Mouse (Mus musculus) heart, embryonic 10.5 days (tissue): Measurements from ENCODE around the gene Inca1. TPM values are rescaled to one million over a fixed set of nuclear protein-coding genes. Genes with fewer than 3 reads are reported as not detected.

Experiments
- DNase-seq: peaks from one replicate; pipeline ENCODE4 v3.0.0-alpha.2; 2017; ENCODE audit warnings: low spot score
- H3K27ac ChIP-seq: fragments of 300-500 bp; sonication (generic); 2 replicates; pipeline ENCODE4 v1.5.1; 2016; ENCODE audit warnings: mild to moderate bottlenecking
- H3K27me3 ChIP-seq: fragments of 300-500 bp; sonication (generic); 2 replicates; pipeline ENCODE4 v1.6.1; 2016; ENCODE audit warnings: mild to moderate bottlenecking; ENCODE audit not compliant: poor library complexity, insufficient read depth, severe bottlenecking
- H3K36me3 ChIP-seq: fragments of 300-500 bp; sonication (generic); 2 replicates; pipeline ENCODE4 v1.6.1; 2016; ENCODE audit warnings: mild to moderate bottlenecking, moderate library complexity
- H3K4me1 ChIP-seq: fragments of 300-500 bp; sonication (generic); 2 replicates; pipeline ENCODE4 v1.6.1; 2016; ENCODE audit warnings: mild to moderate bottlenecking
- H3K4me3 ChIP-seq: fragments of 300-500 bp; sonication (generic); 2 replicates; pipeline ENCODE4 v1.5.1; 2016; ENCODE audit warnings: mild to moderate bottlenecking, moderate library complexity
- H3K9me3 ChIP-seq: fragments of 300-500 bp; sonication (generic); 2 replicates; pipeline ENCODE4 v1.6.1; 2016; ENCODE audit warnings: mild to moderate bottlenecking, moderate library complexity
- WGBS: fragments of 180-500 bp; shearing (Covaris S2); methylation state at CpG from one replicate; pipeline ENCODE4 v1.1.7; 2016; 5-methylcytosine and 5-hydroxymethylcytosine counted together
- polyA plus RNA-seq: library from polyadenylated mRNA; unstranded; fragments of >200 nt; fragmentation: Nextera tagmentation; extraction: Ambion mirVana; gene quantifications from 2 replicates; pipeline ENCODE4 v1.2.1, GENCODE M21; 2016

Gene Inca1
- 1.6 and 2.4 TPM in 2 replicates for polyA plus RNA-seq

DNA sequence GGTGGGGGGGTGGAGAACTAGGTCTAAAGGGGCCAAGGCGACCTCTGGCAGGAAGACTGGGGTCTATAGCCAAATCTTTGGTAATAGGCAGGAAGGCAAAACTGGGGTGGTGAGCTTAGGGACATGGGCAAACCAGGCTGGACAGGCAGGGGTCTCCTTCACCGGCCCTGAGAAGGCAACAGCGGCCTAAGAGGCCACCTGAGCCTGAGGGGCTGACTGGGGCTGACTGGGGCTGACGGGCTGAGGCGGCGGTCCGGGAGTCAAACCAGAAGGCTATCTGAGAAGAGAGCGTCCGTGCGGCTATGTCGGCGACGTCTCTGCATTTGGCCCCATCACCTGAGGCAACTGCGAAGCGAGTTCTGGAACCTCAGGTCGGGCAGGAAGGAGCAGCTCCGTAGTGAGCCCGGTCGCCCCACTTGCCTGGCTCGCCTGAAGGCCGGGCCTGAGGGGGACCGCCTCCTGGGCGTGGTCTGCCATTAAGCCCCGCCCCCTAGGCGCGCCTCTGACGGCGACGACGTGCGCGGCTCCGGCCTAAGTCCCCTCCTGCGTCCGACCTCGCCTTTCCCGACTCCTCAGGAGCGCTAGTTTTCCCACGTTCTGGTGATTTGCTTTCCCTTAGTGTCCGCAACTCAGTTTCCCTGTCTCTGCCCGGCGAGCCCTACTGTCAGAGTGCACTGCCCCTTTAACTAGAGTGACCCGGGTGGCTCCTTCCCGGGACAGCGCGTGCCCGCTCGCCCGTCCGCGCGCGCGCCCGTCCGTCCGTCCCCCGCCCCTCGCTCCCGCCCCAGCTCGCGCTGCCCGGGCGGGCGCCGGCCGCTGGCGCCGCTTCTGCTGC, at the start of gene Inca1, which contains the start of gene Kif1c:
TSS of gene Inca1 (minus strand) at position 434 of the 835 bp plus-strand sequence.
TSS of gene Kif1c (plus strand) at position 827 of the 835 bp plus-strand sequence.
- peaks cover 37% of the 10 kb centered on the region for H3K4me1 ChIP-seq
- peaks cover 26% of the 10 kb centered on the region for H3K36me3 ChIP-seq
- peak within 1 kb of the TSS; percentile 99 for H3K27ac ChIP-seq
- peak within 1 kb of the TSS; percentile 79 for H3K4me3 ChIP-seq
- WGBS: 1% methylated on average over 68 of the region's 69 CpGs
- H3K9me3 ChIP-seq: no peaks in the 10 kb centered on the region
- no peaks in the 10 kb centered on the region for H3K27me3 ChIP-seq
- DNase-seq: peak; percentile 94

DNA sequence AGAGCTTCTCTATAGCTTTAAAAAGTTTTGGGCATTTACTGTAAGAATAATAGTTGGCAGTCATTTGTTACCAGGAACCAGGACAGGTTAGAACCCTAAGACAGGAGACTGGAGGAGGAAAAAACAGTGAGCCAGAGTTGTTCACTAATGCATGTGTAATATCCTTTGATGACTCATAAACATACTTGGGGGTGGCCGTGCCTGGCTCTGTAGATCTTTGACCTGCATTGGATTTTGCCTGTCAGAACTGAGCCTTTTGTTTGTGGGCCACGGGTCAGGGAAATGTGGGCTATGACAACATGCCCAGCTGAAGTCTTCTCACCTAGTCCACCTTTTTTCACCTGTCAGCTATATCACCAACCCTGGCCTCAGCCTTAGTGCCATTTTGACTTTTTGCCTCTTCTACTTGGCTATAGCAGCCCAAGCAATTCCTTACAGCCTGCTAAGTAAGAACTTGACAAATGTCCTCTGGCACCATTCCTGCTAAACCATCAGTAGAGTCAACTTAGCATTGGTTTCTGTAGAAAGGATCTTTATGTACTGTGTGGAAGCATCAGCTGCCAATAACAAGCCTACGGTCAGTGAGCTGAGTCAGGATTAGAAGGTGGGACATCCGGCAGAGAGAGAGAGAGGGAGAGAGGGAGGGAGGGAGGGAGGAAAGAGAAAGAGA, 48.1 kb upstream of the Inca1 start:
- H3K36me3 ChIP-seq: no peaks in the 10 kb centered on the region
- H3K27ac ChIP-seq: no peak overlapping the region
- H3K4me1 ChIP-seq: no peaks in the 10 kb centered on the region
- no peaks in the 10 kb centered on the region for H3K27me3 ChIP-seq
- H3K4me3 ChIP-seq: no peak overlapping the region
- 89% methylated on average over 4 of the region's 4 CpGs for WGBS
- no peak for DNase-seq
- no peaks in the 10 kb centered on the region for H3K9me3 ChIP-seq

- Histone ChIP-seq H3K36me3 (no peaks in the 10 kb centered on the region), H3K4me1 (no peaks in the 10 kb centered on the region), H3K27me3 (no peaks in the 10 kb centered on the region), H3K4me3 (no peak overlapping the region), H3K9me3 (no peaks in the 10 kb centered on the region), H3K27ac (no peak overlapping the region)
- WGBS: 59% methylated on average over 7 of the region's 7 CpGs
- DNase-seq: no peak
These were observed 45.7 kb upstream of the Inca1 start for GRCm38 (mm10) chr11:70745636-70746035.

DNA sequence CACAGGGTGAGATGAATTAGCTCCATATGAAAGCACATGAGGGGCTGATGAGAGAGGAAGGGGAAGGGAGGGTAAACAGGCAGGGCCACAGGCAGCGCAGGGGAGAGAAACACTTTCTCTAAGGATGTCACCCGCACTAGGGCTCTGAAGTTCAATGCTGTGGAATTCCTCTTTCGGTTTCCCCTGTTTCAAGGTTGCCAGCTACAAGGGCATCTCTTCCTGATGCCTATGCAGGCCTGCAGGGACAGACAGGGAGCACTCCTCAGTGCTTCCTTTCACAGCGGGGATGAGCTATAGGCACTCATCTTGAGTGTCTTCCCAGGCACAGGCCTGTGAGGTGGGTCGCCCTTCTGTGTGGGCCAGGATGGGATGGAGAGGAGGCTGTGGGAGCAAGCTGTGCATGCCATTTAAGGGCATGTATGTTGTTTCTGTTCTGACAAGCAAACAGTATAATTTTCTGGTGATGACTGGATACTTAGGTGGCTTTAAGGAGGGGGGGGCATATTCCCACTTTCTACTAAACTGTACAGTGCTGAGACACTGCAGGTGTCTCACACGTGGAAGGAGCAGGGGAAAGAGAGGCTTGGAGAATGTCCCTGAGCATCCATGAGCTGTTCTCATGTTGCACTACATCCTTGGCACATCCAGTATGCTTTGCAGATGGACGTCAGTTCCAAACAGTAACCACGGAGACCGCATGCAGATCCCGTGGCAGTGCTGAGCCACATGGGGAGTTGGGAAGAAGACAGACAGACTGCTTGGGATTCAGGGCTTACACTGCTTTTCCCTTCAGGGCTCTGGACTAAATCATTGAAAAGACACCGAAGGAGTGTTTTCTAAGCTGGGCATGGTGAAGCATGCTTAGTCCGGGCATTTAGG, 42.9 kb upstream of the Inca1 start:
- H3K4me1 ChIP-seq: no peaks in the 10 kb centered on the region
- 80% methylated on average over 12 of the region's 12 CpGs for WGBS
- H3K27ac ChIP-seq: no peak overlapping the region
- no peak overlapping the region for H3K4me3 ChIP-seq
- H3K36me3 ChIP-seq: no peaks in the 10 kb centered on the region
- DNase-seq: no peak
- no peaks in the 10 kb centered on the region for H3K9me3 ChIP-seq
- H3K27me3 ChIP-seq: no peaks in the 10 kb centered on the region

DNA sequence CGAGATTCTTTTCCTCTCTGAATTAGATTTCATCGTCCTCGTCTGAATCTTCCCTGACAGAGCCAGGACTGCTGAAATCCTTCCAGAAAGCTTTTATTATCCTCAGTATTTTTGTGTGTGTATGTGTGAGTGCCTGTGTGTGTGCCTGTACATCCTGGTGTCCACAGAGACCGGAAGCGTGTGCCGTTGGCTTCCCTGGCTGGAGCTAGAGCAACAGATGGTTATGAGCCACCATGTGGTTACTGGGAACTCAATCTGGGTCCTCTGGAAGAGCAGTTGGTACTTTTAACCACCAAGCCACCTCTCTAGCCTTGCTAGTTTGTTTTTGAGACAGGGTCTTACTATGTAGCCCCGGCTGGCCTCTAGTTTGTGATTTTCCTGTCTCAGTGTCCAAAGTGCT, 42.2 kb upstream of the Inca1 start:
- 85% methylated on average over 7 of the region's 7 CpGs for WGBS
- no peak overlapping the region for H3K4me3 ChIP-seq
- H3K4me1 ChIP-seq: no peaks in the 10 kb centered on the region
- no peaks in the 10 kb centered on the region for H3K27me3 ChIP-seq
- DNase-seq: no peak
- H3K27ac ChIP-seq: no peak overlapping the region
- no peaks in the 10 kb centered on the region for H3K9me3 ChIP-seq
- no peaks in the 10 kb centered on the region for H3K36me3 ChIP-seq

DNA sequence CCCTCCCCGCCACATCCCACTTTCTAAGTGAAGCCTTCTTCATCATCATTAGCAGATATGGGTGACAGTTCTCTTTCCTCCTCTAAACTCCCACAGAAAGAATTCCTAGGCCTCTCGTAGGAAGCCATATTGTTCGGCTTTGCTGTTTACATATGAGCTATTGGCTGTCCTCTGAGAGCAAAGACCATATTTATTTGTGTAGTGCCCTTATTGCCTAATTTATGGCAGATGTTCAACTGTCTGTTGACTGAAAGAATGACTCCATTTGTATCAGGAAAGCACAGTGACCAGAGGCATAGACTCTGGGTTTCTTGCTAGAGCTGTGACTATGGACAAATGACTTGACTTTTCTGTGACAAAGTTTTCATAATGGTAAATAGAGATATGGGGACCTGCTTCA, 41.6 kb upstream of the Inca1 start:
- no peaks in the 10 kb centered on the region for H3K27me3 ChIP-seq
- H3K4me1 ChIP-seq: no peaks in the 10 kb centered on the region; the same call in 1 of the 2 replicates
- DNase-seq: no peak
- H3K4me3 ChIP-seq: no peak overlapping the region
- no peaks in the 10 kb centered on the region for H3K9me3 ChIP-seq
- H3K27ac ChIP-seq: no peak overlapping the region
- no peaks in the 10 kb centered on the region for H3K36me3 ChIP-seq
- 88% methylated on average over 3 of the region's 3 CpGs for WGBS

DNA sequence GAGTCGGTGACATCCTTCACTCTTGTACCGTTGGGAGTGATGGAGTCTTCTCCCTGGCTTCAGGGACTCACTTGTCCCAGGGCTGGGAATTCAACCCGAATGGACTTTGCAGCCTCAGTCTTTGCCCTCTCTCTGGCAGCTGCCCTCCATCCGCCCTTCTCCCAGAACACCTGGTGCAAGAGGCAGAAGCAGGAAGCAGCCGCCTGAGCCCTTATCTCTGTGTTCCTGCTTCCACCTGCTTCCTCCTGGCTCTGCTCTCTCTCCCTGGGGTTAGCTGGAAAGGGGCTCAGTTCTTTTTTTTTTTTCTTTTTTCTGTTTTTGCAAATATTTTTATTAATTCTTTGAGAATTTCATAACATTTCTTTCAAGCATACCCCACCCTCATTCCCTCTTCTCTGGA, 37.8 kb upstream of the Inca1 start:
- DNase-seq: no peak
- no peaks in the 10 kb centered on the region for H3K9me3 ChIP-seq
- H3K27me3 ChIP-seq: no peaks in the 10 kb centered on the region
- no peak overlapping the region for H3K27ac ChIP-seq
- H3K4me1 ChIP-seq: peaks cover 15% of the 10 kb centered on the region
- no peaks in the 10 kb centered on the region for H3K36me3 ChIP-seq
- no peak overlapping the region for H3K4me3 ChIP-seq
- 51% methylated on average over 5 of the region's 5 CpGs for WGBS

- Histone ChIP-seq H3K27me3 (no peaks in the 10 kb centered on the region), H3K27ac (no peak overlapping the region), H3K4me1 (peaks cover 17% of the 10 kb centered on the region), H3K36me3 (peaks cover 13% of the 10 kb centered on the region), H3K9me3 (no peaks in the 10 kb centered on the region), H3K4me3 (no peak overlapping the region)
- 63% methylated on average over 5 of the region's 5 CpGs for WGBS
- no peak for DNase-seq
These were observed 33.3 kb upstream of the Inca1 start for GRCm38 (mm10) chr11:70733256-70733655.

DNA sequence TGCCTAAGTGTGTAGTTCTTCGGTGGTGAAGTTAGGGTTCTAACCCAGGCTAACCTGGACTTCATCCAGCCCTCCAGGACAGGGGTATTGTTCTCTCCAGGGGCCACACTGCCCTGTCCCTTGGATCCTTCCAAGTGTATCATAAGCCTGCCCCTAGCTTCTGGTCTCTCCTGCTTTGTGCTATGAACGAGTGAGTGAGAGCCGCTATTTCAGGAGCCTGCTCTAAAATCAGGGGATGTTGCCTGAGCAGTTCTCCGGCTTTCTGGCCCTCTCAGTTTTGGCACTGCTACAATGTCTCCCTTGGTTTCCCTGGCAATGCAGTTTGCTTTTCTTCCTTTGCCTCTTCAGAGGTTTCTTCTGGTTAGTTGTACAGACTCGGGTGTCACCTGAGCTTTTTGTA, 31.2 kb upstream of the Inca1 start:
- H3K4me1 ChIP-seq: peaks cover 15% of the 10 kb centered on the region
- H3K27me3 ChIP-seq: no peaks in the 10 kb centered on the region
- no peak overlapping the region for H3K27ac ChIP-seq
- no peak overlapping the region for H3K4me3 ChIP-seq
- peaks cover 34% of the 10 kb centered on the region for H3K36me3 ChIP-seq
- no peaks in the 10 kb centered on the region for H3K9me3 ChIP-seq
- 67% methylated on average over 5 of the region's 5 CpGs for WGBS
- DNase-seq: no peak

DNA sequence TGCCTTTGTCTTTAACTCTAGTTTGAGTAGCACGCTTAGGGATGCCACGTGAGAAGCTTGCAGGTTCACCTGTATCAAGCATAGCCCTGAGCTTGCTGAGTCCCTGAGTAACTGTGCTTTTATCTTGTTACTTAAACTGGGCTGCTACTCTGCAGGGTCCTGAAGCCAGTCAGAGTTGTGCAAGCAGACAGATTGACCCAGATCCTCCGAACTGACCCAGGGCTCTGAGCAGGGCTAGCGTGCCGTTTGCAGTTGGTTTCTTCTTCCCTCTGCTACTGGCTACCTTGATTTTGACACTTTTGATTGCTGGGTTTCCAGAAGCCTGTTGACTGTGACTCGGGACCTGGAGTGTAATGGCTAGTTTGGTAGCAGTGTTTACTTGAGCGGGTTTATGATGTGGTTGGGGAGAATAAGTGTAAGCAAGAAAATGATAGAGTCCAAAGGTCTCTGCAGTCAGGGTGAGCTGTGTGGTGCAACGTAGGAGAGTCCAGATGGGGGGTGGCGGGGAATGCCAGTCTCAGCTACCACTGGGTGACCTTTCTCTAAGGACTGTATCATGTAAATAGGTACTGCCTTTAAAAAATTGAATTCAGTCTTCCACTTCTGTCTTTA, 30.6 kb upstream of the Inca1 start:
- WGBS: 81% methylated on average over 9 of the region's 9 CpGs
- H3K27me3 ChIP-seq: no peaks in the 10 kb centered on the region
- H3K36me3 ChIP-seq: peaks cover 40% of the 10 kb centered on the region
- H3K4me1 ChIP-seq: peaks cover 13% of the 10 kb centered on the region; the same call in 1 of the 2 replicates
- H3K9me3 ChIP-seq: no peaks in the 10 kb centered on the region
- DNase-seq: no peak
- H3K4me3 ChIP-seq: no peak overlapping the region
- H3K27ac ChIP-seq: no peak overlapping the region

- no peak for DNase-seq
- peaks cover 72% of the 10 kb centered on the region for H3K36me3 ChIP-seq
- H3K4me1 ChIP-seq: peaks cover 3% of the 10 kb centered on the region; the same call in 1 of the 2 replicates
- WGBS: 78% methylated on average over 5 of the region's 5 CpGs
- no peaks in the 10 kb centered on the region for H3K27me3 ChIP-seq
- no peak overlapping the region for H3K4me3 ChIP-seq
- H3K9me3 ChIP-seq: no peaks in the 10 kb centered on the region
- no peak overlapping the region for H3K27ac ChIP-seq
These were observed 27.4 kb upstream of the Inca1 start for GRCm38 (mm10) chr11:70727385-70727784.

DNA sequence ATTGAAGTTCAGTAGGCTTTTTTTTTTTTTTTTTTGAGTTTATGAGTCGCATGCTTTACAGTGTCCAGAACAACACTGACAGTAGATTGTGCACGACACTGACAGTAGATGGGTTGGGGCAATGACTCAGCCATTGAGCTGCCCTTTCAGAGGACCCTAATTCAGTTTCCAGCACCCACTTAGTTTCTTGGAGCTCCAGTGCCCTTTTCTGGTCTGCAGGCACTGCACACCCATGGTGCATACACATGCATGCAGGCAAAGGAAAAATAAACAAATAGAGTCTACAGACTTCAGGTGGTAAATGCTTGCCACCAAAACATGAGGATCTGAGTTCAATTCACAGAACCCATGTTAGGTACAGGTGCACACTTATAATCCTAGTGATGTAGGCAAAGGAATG, 26.6 kb upstream of the Inca1 start:
- DNase-seq: no peak
- H3K27ac ChIP-seq: no peak overlapping the region
- H3K4me3 ChIP-seq: no peak overlapping the region
- H3K36me3 ChIP-seq: peaks cover 80% of the 10 kb centered on the region
- no peaks in the 10 kb centered on the region for H3K27me3 ChIP-seq
- 90% methylated on average over 2 of the region's 2 CpGs for WGBS
- H3K4me1 ChIP-seq: peaks cover 3% of the 10 kb centered on the region; the same call in 1 of the 2 replicates
- no peaks in the 10 kb centered on the region for H3K9me3 ChIP-seq
